In the genomic region with DNA sequence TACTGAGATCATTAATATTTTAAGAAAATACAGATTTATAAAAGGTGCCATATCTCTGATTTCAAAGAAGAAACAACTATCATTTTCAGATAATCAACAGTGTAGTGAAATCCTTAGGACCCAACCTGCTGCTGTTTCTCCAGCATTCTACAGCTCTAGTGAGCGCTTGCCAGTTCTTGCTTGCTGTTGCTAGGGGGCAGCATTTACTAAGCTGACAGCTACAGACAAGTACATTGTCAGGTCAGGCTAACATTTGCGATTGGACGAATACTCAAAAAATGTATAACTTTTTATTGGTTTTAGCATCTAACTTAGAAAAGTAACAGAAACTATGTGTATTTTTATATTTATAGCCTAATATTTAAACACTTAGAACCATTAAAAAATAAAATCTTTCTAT, we compare ENCODE assay signal across 8 mouse cellular contexts.
A peak's percentile ranks its signal among the peaks of the same experiment; 100 is the strongest.
DNase-seq lines count a peak whose midpoint lies in the region; ATAC-seq and TF ChIP-seq lines count a peak whose summit lies in the region.

No protein-coding gene starts in this region.

- H3K4me2 ChIP-seq in heart, embryonic 14.5 days (ENCODE audit: low read length) = no peak overlapping the region
- H3K4me2 ChIP-seq in kidney, postnatal 0 days (ENCODE audit: low read length) = no peak overlapping the region
- no peak overlapping the region for H3K4me2 ChIP-seq in liver, embryonic 11.5 days
- H3K4me2 ChIP-seq in neural tube, embryonic 12.5 days (replicated peaks) = no peak overlapping the region

- peak; percentile 36 for DNase-seq in CD4-positive helper T cell, adult 2 months (ENCODE audit: low read depth, low spot score)
- DNase-seq in ZHBTc4 (ENCODE audit: low read depth, low spot score) = peak; percentile 63
- DNase-seq in embryo, embryonic 10.5 days (ENCODE audit: low spot score) = peak; percentile 81
- peak; percentile 87 for DNase-seq in kidney, postnatal 0 days (ENCODE audit: low spot score)
- DNase-seq in liver, embryonic 11.5 days (ENCODE audit: low spot score) = no peak

- WGBS in heart, embryonic 14.5 days = 9% methylated on average over 3 of the region's 3 CpGs
- 16% methylated on average over 3 of the region's 3 CpGs for WGBS in kidney, postnatal 0 days
- WGBS in liver, embryonic 11.5 days = 37% methylated on average over 3 of the region's 3 CpGs
- WGBS in neural tube, embryonic 12.5 days = 58% methylated on average over 3 of the region's 3 CpGs

- 0 out of 2 replicates have a peak, but pooled peaks have one; percentile 64 for ATAC-seq in heart, embryonic 14.5 days (ENCODE audit: insufficient number of reproducible peaks, insufficient read depth, low FRiP score, low read depth)
- ATAC-seq in kidney, postnatal 0 days (replicated peaks; ENCODE audit: low FRiP score, low read depth) = peak; percentile 79; the same call in 1 of the 2 replicates
- peak; percentile 70; the same call in 1 of the 2 replicates for ATAC-seq in liver, embryonic 11.5 days (replicated peaks; ENCODE audit: low FRiP score)
- ATAC-seq in neural tube, embryonic 12.5 days (ENCODE audit: low FRiP score, low read depth) = peak; percentile 88; the same call in 1 of the 2 replicates
- ATAC-seq in erythroid progenitor cell, adult 5-6 weeks (replicated peaks; ENCODE audit: low FRiP score, poor library complexity, severe bottlenecking) = no peak

- H3K27me3 ChIP-seq in heart, embryonic 14.5 days (ENCODE audit: control insufficient read depth, insufficient read depth, low read length) = no peaks in the 10 kb centered on the region
- H3K27me3 ChIP-seq in kidney, postnatal 0 days (ENCODE audit: insufficient read depth, low read length) = no peaks in the 10 kb centered on the region
- H3K27me3 ChIP-seq in liver, embryonic 11.5 days (replicated peaks; ENCODE audit: control insufficient read depth, insufficient read depth, low read length) = no peaks in the 10 kb centered on the region
- H3K27me3 ChIP-seq in neural tube, embryonic 12.5 days (replicated peaks) = no peaks in the 10 kb centered on the region

- peak; percentile 90 for TF ChIP-seq CTCF in kidney, postnatal 0 days (IDR thresholded peaks at IDR 0.05; ENCODE audit: low read depth)

- no peak overlapping the region for H3K9ac ChIP-seq in heart, embryonic 14.5 days (ENCODE audit: low read length)
- H3K9ac ChIP-seq in kidney, postnatal 0 days (ENCODE audit: low read depth, low read length) = no peak overlapping the region
- no peak overlapping the region for H3K9ac ChIP-seq in liver, embryonic 11.5 days (ENCODE audit: low read depth, low read length)
- H3K9ac ChIP-seq in neural tube, embryonic 12.5 days = no peak overlapping the region

- no peaks in the 10 kb centered on the region for H3K9me3 ChIP-seq in heart, embryonic 14.5 days (ENCODE audit: control insufficient read depth, low read length)
- no peaks in the 10 kb centered on the region for H3K9me3 ChIP-seq in kidney, postnatal 0 days (replicated peaks; ENCODE audit: low read length)
- H3K9me3 ChIP-seq in liver, embryonic 11.5 days (ENCODE audit: control insufficient read depth, low read length) = no peaks in the 10 kb centered on the region
- no peaks in the 10 kb centered on the region for H3K9me3 ChIP-seq in neural tube, embryonic 12.5 days

- H3K4me3 ChIP-seq in heart, embryonic 14.5 days (ENCODE audit: control insufficient read depth in 1 of 2, insufficient read depth in 1 of 2, low read depth in 1 of 2, low read length in 2 of 2) = no peak overlapping the region
- H3K4me3 ChIP-seq in kidney, postnatal 0 days (replicated peaks; ENCODE audit: low read depth, low read length) = no peak overlapping the region
- H3K4me3 ChIP-seq in liver, embryonic 11.5 days (ENCODE audit: low read depth, low read length) = no peak overlapping the region
- H3K4me3 ChIP-seq in neural tube, embryonic 12.5 days = no peak overlapping the region

- no peak overlapping the region for H3K27ac ChIP-seq in heart, embryonic 14.5 days (replicated peaks in 1 of 2; ENCODE audit: control insufficient read depth in 1 of 2, insufficient read depth in 1 of 2, low read depth in 2 of 2, low read length in 2 of 2)
- H3K27ac ChIP-seq in kidney, postnatal 0 days = no peak overlapping the region
- no peak overlapping the region for H3K27ac ChIP-seq in liver, embryonic 11.5 days (ENCODE audit: low read depth, low read length)
- H3K27ac ChIP-seq in neural tube, embryonic 12.5 days = no peak overlapping the region

- H3K36me3 ChIP-seq in heart, embryonic 14.5 days (ENCODE audit: control insufficient read depth, insufficient read depth, low read length) = peaks cover 11% of the 10 kb centered on the region; the same call in 1 of the 2 replicates
- no peaks in the 10 kb centered on the region for H3K36me3 ChIP-seq in kidney, postnatal 0 days (ENCODE audit: insufficient read depth, low read length)
- no peaks in the 10 kb centered on the region for H3K36me3 ChIP-seq in liver, embryonic 11.5 days (ENCODE audit: control insufficient read depth, insufficient read depth, low read length)
- no peaks in the 10 kb centered on the region for H3K36me3 ChIP-seq in neural tube, embryonic 12.5 days

- peaks cover 5 to 10% of the 10 kb centered on the region in 2 experiments for H3K4me1 ChIP-seq in heart, embryonic 14.5 days (ENCODE audit: control insufficient read depth in 2 of 2, insufficient read depth in 2 of 2, low read length in 2 of 2)
- H3K4me1 ChIP-seq in kidney, postnatal 0 days (replicated peaks; ENCODE audit: insufficient read depth, low read length) = no peaks in the 10 kb centered on the region
- no peaks in the 10 kb centered on the region; the same call in 1 of the 2 replicates for H3K4me1 ChIP-seq in liver, embryonic 11.5 days (replicated peaks; ENCODE audit: control insufficient read depth, insufficient read depth, low read length)
- no peaks in the 10 kb centered on the region; the same call in 1 of the 2 replicates for H3K4me1 ChIP-seq in neural tube, embryonic 12.5 days
